Mouse (Mus musculus) ES-Bruce4 (cell line): Measurements from ENCODE around the gene Tns2.

ENCODE experiments used
- CTCF ChIP-seq: IDR thresholded peaks from one replicate; pipeline ENCODE4 v1.8.1; 2011; ENCODE audit warnings: low read depth, low read length
- EP300 ChIP-seq: IDR thresholded peaks from 2 replicates; pipeline ENCODE4 v1.6.1; 2011; ENCODE audit warnings: low read depth, low read length; ENCODE audit not compliant: insufficient read depth

- no peak for TF ChIP-seq EP300
- no peak for TF ChIP-seq CTCF
These were observed 45.9 kb downstream of the Tns2 start for GRCm38 (mm10) chr15:102146089-102146488.
